Mouse (Mus musculus) erythroblast, embryonic 14.5 days (primary cell): ENCODE measurements around the gene Olfr633.

Experiments used
- GATA1 ChIP-seq: IDR thresholded peaks from 2 replicates; pipeline ENCODE4 v1.6.1; 2012; ENCODE audit warnings: low read length, inconsistent platforms, mixed read lengths
- TAL1 ChIP-seq: IDR thresholded peaks from 3 replicates; pipeline ENCODE4 v1.6.1; 2012; ENCODE audit warnings: low read length, inconsistent platforms, mixed read lengths

DNA sequence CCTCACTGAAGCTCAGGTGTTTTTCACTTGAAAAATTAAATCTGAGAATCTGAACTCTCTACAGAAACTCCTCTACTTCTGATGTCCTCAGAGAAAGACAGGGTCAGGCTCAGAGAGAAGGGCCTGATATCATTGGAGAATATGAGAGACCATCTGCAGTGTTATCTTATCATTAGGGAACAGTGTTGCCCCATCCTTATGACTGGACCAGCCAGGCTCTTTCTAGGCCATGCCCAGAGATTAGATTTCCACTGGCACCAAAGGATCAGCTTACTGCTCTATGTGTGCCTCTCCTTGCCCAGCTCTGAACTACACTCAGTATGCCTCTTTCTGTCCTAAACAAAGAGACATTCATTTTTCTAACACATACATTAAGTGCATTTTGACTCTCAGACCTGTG, 28.9 kb upstream of the Olfr633 start:
- TF ChIP-seq TAL1, result peak; percentile 80
- TF ChIP-seq GATA1, result peak; percentile 73
